Mouse (Mus musculus) monocyte, adult 2 months (primary cell): Measurements from ENCODE around the gene Nicn1.
"Not testable (repeated sequence)": the region's sequence is repeated elsewhere in the genome, so short reads cannot be mapped to it uniquely, and the experiment has no call there.

Experiments
- DNase-seq, 2 experiments: peaks; one replicate each; pipeline ENCODE4 v3.0.0; 2022; ENCODE audit warnings: low spot score in 2 of 2, low read depth in 1 of 2

The Nicn1 gene

DNA sequence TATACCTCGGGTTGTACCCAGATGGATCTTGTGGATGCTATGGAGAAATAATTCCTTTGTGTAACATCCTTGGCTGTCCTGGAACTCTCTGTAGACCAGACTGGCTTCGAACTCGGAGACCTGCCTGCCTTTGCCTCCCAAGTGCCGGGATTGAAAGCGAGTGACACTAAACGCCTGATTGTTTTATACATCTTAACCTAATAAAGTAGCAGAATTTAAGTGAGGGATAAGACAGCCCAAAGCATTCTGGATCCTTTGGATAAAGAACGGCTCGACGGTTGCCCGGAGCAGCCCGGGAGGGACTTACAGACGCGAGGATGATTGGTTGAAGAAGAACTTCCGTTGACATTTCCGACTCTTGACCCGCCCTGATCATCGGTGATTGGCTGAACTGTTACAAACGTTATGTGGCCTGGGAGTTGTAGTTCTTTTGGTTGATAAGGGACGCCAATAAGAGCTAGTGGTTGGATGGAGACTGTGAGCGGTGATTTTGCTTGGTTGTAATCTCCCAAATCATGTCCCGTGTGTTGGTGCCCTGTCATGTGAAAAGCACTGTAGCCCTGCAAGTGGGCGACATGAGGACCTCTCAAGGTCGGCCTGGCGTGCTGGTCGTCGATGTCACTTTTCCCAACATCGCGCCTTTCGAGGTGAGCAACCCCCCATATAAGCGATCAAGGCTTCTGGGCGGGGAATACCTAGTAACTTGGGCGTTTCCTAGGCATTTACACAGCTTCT, at the start of gene Nicn1:
TSS of gene Nicn1 (plus strand) at position 414 of the 735 bp plus-strand sequence.
- peak; percentile 75 for DNase-seq

- DNase-seq = no peak
Observed at GRCm38 (mm10) chr9:108244540-108244939, 45.7 kb upstream of the Nicn1 start.

- DNase-seq = no peak
Observed at GRCm38 (mm10) chr9:108244984-108245383, 45.2 kb upstream of the Nicn1 start.

DNA sequence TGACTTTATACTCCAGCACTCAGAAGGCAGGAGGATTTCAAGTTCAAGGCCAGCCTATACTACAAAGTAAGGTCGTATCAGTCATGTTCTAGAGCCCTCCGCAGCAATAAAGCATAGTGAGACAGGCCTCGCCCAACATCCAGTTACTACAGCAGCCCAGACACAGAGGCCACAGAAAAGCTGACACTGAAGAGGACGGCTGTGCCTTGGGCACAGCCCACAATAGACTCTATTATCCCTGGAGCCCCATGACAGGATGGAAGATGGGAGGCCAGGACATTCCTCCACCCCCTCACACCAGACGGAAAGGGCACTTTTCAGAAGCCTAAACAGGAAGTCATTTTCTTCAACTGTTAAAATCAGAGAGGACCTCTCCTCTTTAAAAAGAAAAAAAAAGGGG, 41.3 kb upstream of the Nicn1 start:
- no peak for DNase-seq

GRCm38 (mm10) chr9:108251877-108252276, 38.4 kb upstream of the Nicn1 start:
- no peak for DNase-seq

GRCm38 (mm10) chr9:108252766-108253165, 37.5 kb upstream of the Nicn1 start:
- DNase-seq = no peak

GRCm38 (mm10) chr9:108260526-108260925, 29.7 kb upstream of the Nicn1 start:
- no peak for DNase-seq

DNA sequence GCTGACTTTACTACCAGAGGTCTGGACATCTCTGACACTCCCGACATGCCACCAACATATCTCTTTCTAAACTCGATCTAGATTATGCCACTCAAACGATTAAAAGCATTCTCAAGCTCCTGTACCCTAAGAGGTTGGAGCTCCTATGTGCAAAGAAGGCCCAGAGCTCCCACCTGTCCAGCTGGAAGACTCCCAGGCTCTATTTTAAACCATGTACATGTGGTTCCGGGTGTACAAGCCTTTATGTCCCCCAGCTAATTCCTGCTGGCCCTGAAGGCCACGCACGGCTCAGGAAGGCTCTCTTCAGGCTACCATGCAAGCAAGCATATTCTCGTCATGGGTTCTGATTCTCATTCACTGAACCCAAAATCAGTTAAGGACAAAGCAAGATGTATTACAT, 28.4 kb upstream of the Nicn1 start:
- no peak for DNase-seq

DNA sequence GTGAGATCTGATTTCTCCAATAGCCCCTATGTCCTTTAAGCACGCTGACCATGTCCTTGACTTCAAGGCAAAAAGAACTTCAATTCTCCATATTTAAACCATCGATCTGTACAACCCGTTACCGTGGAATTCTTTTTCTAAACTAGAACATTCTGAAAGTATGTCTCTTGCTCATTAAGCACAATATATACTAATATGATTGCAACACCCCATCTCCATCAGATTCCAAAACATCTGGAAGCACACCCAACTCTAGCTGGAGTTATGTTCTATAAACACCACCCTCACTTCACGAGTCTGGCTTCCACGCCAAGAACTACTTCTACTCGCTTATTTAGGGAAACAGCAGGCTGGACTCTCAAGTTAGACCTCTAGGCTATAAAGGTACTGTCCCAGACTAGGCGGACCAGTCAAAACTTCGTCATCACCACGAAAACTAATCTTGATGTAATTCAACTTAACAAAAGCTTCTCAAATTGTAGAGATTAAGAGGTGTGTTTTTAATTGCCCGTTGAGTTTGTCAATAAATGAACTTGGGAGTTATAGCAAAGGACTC, 27.7 kb upstream of the Nicn1 start:
- DNase-seq = no peak

DNA sequence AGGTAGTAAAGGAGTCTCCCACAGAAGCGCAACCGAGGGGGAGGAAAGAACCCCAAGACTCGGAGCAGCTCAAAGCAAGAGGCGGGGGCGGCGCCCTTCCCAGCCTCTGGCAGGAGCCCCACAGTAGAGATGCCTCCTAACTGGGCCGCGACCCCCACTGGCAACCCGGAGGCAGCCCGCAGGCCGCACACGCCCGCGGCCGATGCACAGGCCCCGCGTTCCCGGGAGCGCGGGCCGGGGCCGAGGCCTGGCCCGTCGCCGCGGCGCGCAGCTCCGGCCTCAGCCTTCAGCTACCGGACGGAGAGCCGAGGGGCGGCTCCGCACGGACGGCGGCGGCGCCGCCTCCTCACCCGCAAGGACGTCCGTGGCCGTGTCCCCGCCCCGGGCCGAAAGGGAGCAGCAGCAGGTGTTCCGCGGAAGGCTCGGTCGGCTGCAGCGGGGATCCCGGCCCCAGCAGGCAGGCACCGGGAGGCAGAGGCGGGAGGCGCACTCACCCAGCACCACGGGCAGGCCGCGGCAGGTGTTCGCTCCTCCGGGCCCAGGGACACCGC, 27.0 kb upstream of the Nicn1 start:
- DNase-seq = no peak

DNA sequence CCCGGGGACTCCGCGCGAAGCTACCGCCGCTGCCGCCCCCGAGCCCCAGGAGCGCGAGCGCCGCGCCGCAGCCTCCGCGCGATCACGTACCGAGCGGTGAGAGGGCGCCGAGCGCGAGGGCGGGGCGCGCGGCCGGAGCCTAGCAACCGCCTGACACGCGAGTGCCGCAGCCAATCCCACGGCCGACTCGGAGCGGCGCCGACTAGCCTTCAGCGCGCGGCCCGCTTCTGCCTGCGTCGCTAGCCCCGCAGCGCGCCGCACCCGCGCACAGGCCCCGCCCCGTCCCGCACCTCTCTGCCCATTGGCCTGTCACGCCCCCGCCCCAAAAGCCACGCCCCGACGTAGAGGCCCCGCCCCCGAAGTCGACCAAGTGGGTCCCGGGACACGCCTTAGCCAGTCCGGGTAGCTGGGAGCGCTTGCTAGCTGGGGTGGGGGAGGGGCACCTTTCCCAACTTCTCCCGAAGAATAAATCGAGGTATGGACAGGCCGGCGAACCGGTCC, 26.5 kb upstream of the Nicn1 start, which contains the start of gene Dag1:
TSS of gene Dag1 (minus strand) at position 269 of the 501 bp plus-strand sequence.
- peak; percentile 77 to 91 for DNase-seq

GRCm38 (mm10) chr9:108264191-108264921, 25.9 kb upstream of the Nicn1 start:
- DNase-seq = no peak

- DNase-seq = no peak
Observed at GRCm38 (mm10) chr9:108266261-108266935, 23.8 kb upstream of the Nicn1 start.

DNA sequence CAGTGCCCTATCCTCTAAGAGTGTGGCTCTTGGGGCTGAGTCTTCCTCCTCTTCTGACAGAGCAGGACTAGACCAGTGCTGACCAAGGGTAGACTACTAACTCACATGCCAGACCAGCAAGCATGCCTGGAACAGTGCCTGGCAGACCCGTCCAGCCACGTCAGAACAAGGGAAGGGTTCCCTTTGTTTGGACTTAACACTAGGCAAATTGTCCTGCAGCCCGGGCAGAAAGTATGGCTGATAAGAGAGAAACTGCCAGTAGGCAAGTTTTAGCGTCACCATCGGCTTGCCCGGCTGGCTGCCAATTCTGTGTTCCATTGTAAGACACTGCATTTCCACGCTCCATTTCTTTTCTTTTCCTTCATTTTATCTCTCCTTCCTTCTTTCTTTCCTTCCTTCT, 22.5 kb upstream of the Nicn1 start:
- DNase-seq = no peak

GRCm38 (mm10) chr9:108268701-108269100, 21.5 kb upstream of the Nicn1 start:
- not testable (repeated sequence) for DNase-seq

- no peak for DNase-seq
Observed at GRCm38 (mm10) chr9:108271941-108272340, 18.3 kb upstream of the Nicn1 start.

DNA sequence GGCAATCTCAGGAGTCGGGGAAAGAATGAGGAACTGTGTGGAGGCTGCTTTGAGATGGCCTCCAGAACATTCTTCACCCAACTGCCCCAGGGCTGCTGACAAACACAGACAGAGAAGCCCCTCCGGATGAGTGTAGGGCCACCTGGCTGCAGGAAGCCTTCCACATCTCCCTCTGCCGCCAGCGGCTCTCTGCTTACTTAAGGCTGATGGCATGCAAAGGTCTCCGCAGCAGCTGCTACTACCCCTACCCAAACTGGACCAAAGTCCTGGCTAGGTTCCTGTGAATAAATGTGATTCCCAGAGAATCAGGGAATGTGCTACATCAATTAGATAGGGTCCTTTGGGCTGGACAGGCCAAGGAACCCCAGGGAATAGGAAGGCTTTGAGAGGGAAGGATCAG, 17.5 kb upstream of the Nicn1 start:
- no peak for DNase-seq

DNA sequence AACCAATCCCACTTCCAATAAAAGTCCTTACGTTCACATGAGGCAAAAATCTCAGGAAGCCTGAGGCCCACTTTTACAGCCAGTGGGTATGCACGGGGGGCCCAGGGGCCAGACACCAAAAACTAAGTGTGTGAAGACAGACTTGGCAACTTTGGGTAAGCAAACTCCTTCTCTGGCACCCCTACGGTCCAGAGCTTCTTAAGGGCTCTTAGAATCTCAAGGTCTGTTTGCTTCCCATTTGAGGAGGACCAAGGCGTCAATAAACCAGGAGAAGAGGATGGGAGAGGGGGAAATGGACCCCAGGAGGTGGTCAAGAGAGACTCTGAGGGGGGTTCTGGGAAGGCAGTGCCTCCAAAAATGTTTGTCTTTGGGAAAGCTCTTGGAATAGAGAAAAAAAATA, 16.7 kb upstream of the Nicn1 start:
- DNase-seq = no peak

DNA sequence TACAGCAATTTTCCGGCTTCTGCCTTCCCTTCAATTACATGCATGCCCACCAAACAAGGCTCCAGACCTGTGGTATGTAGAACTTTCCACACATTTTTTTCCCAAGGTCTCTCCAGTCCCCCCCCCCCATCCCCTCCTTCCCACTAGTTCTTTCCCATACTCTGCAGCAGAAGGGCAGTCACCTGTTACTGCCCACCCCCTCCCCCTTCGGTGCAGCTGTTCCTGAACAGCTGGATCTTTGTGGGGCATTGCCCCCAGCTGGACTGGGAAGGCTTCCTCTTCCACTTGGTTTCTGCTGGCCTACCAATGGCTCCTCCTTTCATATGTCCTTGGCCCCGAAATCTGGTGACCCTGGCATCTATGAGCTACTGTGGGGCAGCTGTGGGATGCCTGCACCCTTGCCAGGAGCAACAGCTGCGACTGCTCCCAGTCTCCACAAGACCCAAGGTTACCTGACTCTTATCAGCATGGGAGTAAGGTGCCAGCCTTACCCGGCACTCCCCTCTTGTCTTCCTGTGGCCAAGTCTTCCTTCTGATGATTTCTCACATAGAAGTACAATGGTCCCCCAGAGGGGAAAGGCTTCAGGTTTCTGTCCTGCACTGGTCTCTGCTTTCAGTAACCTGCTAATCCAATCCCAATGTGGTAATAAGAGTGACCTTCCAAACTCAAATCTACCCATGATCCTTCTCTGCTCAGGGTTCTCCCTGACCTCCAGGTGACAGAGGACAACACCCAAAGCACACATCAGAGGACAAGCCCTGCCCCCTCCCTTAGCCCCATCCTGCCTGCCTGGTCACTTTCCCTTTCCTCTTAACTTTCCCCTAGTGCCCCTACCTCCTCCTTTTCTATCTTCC, 15.5 kb upstream of the Nicn1 start:
- DNase-seq = no peak

- no peak for DNase-seq
Observed at GRCm38 (mm10) chr9:108275331-108275659, 14.9 kb upstream of the Nicn1 start.
